Mouse (Mus musculus) limb, embryonic 12.5 days (tissue): Measurements from ENCODE around the gene Nprl2. TPM values are rescaled to one million over a fixed set of nuclear protein-coding genes. Genes with fewer than 3 reads are reported as not detected.
A peak's percentile ranks its signal among the peaks of the same experiment; 100 is the strongest.
"Not testable (repeated sequence)": the region's sequence is repeated elsewhere in the genome, so short reads cannot be mapped to it uniquely, and the experiment has no call there.

Experiments
- ATAC-seq: fragments of 200-750 bp; cut with Nextera tagmentation; 2 replicates; pipeline ENCODE4 v1.8.0; 2017; ENCODE audit warnings: low read depth, moderate TSS enrichment; ENCODE audit not compliant: insufficient number of reproducible peaks, insufficient read depth, low FRiP score, low TSS enrichment
- H3K27ac ChIP-seq: fragments of 300-500 bp; sonication (generic); 2 replicates; pipeline ENCODE4 v1.5.1; 2016; ENCODE audit warnings: mild to moderate bottlenecking, moderate library complexity
- H3K27me3 ChIP-seq: fragments of 300-500 bp; sonication (generic); 2 replicates; pipeline ENCODE4 v1.6.1; 2016; ENCODE audit warnings: mild to moderate bottlenecking, moderate library complexity
- H3K36me3 ChIP-seq: fragments of 300-500 bp; sonication (generic); 2 replicates; pipeline ENCODE4 v1.6.1; 2016; ENCODE audit warnings: mild to moderate bottlenecking, moderate library complexity
- H3K4me1 ChIP-seq: fragments of 300-500 bp; sonication (generic); replicated peaks from 2 replicates; pipeline ENCODE4 v1.6.1; 2016
- H3K4me2 ChIP-seq: fragments of 300-500 bp; sonication (generic); 2 replicates; pipeline ENCODE4 v1.6.1; 2016; ENCODE audit warnings: mild to moderate bottlenecking, moderate library complexity
- H3K4me3 ChIP-seq: fragments of 300-500 bp; sonication (generic); replicated peaks from 2 replicates; pipeline ENCODE4 v1.5.1; 2016; ENCODE audit warnings: mild to moderate bottlenecking
- H3K9ac ChIP-seq: fragments of 300-500 bp; sonication (generic); replicated peaks from 2 replicates; pipeline ENCODE4 v1.6.1; 2016; ENCODE audit warnings: mild to moderate bottlenecking, moderate library complexity
- H3K9me3 ChIP-seq: fragments of 300-500 bp; sonication (generic); 2 replicates; pipeline ENCODE4 v1.6.1; 2016; ENCODE audit warnings: mild to moderate bottlenecking, moderate library complexity
- WGBS: fragments of 180-500 bp; shearing (Covaris S2); methylation state at CpG from one replicate; pipeline ENCODE4 v1.1.7; 2016; 5-methylcytosine and 5-hydroxymethylcytosine counted together
- polyA plus RNA-seq: library from polyadenylated mRNA; unstranded; fragments of >200 nt; fragmentation: Nextera tagmentation; extraction: Ambion mirVana; gene quantifications from 2 replicates; pipeline ENCODE4 v1.2.1, GENCODE M21; 2016

Nprl2 gene
- polyA plus RNA-seq, 1 experiment from 2014 or later = 38.6 TPM

DNA sequence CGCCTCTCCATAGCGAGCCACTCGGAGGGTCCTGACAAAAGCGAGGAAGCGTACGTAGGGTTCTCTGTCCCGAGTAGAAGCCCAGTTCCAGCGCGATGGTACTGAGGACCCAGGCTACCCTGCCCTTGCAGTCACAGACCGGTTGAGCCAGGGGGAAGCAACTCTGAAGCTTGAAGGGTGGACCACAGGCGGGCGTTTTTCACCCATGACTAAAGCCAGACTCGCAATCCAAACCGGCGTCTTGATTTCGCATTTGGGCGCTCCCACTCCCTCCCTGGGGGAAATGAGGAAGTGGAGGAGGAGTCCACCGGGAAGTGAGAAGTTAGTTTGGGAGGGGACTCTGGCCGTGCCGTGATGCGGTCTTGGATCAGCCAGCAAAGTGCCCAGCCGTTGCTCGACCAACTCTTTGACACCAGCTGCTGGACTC is 13.0 kb downstream of the Nprl2 start:
- under 1% methylated on average over 23 of the region's 23 CpGs for WGBS
- Histone ChIP-seq H3K27ac (peak overlapping the region; percentile 95), H3K27me3 (peaks cover 7% of the 10 kb centered on the region; the same call in 1 of the 2 replicates), H3K36me3 (peaks cover 38% of the 10 kb centered on the region), H3K4me1 (peaks cover 55% of the 10 kb centered on the region), H3K4me3 (peak overlapping the region; percentile 75), H3K9me3 (no peaks in the 10 kb centered on the region), H3K4me2 (peak overlapping the region; percentile 89), H3K9ac (peak overlapping the region; percentile 85)
- ATAC-seq = peak; percentile 12

DNA sequence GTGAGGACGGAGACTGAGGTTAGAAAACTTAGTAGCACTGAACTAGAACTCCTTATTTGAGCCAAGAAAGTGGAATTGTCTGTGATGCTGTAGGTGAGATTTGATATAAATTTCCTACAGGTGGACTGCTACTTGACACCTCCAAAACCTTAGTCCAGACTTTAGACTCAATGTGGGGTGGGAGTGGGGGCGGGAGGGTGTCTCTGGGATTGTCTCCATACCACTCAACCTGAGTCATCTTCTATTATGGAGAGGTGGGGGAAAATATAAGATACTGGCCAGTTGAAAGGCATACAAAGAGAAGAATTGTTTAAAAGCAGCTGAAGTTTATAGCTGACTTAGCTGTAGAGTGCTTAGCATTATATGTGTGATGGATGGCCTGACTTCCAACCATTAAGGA is 13.7 kb downstream of the Nprl2 start:
- Histone ChIP-seq H3K4me2 (peak overlapping the region; percentile 89), H3K36me3 (peaks cover 44% of the 10 kb centered on the region), H3K9ac (peak overlapping the region; percentile 85), H3K4me3 (peak overlapping the region; percentile 75), H3K9me3 (no peaks in the 10 kb centered on the region), H3K27me3 (peaks cover 2% of the 10 kb centered on the region; the same call in 1 of the 2 replicates), H3K4me1 (peaks cover 51% of the 10 kb centered on the region), H3K27ac (peak overlapping the region; percentile 95; the same call in 1 of the 2 replicates)
- 45% methylated on average over 2 of the region's 2 CpGs for WGBS
- ATAC-seq = no peak

DNA sequence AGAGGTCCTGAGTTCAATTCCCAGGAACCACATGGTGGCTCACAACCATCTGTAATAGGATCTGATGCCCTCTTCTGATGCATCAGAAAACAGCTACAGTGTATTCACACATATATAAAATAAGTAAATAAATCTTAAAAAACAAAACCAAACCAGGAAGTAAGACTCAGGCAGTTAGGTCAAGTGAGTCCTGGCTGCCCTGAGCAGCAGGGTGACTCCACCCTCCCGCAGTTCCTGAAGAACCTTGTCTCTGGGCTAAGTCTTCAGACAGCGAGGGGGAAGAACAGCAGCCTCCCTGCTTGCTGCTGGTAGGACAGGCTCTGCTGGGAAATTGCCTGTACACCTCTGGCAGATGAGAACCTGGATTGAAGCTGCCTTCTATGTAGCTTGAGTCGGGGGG is 14.3 kb downstream of the Nprl2 start:
- Histone ChIP-seq H3K4me3 (peak overlapping the region; percentile 75), H3K9ac (0 out of 2 replicates have a peak overlapping the region, but pooled peaks have one; percentile 85), H3K4me2 (peak overlapping the region; percentile 89), H3K9me3 (no peaks in the 10 kb centered on the region), H3K36me3 (peaks cover 51% of the 10 kb centered on the region), H3K27me3 (no peaks in the 10 kb centered on the region), H3K4me1 (peaks cover 45% of the 10 kb centered on the region), H3K27ac (no peak overlapping the region)
- no peak for ATAC-seq
- 81% methylated on average over 3 of the region's 3 CpGs for WGBS

DNA sequence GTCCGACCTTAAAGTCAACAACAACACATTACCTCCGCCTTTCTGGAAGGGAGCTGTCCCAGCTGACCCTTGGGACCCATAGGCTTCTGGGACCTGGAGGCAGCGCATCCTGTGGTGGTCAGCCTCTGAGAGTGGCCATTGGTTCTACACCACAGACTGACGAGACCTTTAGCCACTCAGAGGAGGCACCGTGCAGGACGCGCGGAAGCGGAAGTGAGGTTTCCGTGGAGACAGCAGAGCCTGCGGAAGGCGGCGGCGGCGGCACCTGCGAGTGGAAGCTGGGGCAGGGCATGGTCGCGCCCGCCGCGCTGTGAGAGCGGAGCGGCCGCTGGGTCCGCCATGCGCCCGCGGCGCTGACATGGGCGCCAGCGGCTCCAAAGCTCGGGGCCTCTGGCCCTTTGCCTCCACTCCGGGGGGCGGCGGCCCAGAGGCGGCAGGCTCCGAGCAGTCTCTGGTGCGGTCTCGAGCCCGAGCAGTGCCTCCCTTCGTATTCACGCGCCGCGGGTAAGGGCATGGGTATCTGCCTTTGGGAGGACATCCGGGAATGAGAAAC is 21.1 kb downstream of the Nprl2 start, which contains the start of gene Tusc2:
Tusc2 (plus strand) TSS at position 227 of the 553 bp plus-strand sequence.
- peak within 1 kb of the TSS; percentile 80 for H3K9ac ChIP-seq
- H3K27ac ChIP-seq = peak within 1 kb of the TSS; percentile 56; the same call in 1 of the 2 replicates
- WGBS = under 1% methylated on average over 46 of the region's 46 CpGs
- ATAC-seq = peak; percentile 94
- H3K4me1 ChIP-seq = peaks cover 35% of the 10 kb centered on the region
- no peaks in the 10 kb centered on the region for H3K9me3 ChIP-seq
- peaks cover 68% of the 10 kb centered on the region for H3K36me3 ChIP-seq
- H3K4me3 ChIP-seq = peak within 1 kb of the TSS; percentile 91
- H3K4me2 ChIP-seq = peak within 1 kb of the TSS; percentile 84
- H3K27me3 ChIP-seq = no peaks in the 10 kb centered on the region

DNA sequence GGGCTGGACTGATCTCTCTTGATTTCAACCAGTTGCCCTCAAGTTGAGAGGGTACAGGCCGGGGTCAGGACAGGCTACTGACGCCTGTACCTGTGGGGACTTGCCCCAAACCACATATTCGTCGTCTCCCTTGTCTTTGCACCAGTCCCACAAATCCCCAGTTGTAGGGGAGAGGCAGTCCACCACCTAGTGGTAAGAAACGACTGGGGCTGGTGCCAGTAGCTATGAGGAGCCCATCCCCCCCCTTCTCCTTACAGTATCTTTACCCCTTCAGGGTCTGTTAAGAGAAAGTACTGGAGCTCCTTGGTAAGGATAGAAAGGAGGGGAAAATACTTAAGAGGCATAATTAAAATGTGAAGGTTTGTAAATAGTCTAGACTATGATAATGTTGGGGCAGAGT is 23.5 kb downstream of the Nprl2 start:
- H3K4me1 ChIP-seq = peaks cover 44% of the 10 kb centered on the region
- H3K27me3 ChIP-seq, H3K9me3 ChIP-seq, ATAC-seq, H3K4me3 ChIP-seq, H3K9ac ChIP-seq: not testable (repeated sequence)
- peaks cover 47% of the 10 kb centered on the region for H3K36me3 ChIP-seq
- WGBS = 49% methylated on average over 5 of the region's 5 CpGs
- peak overlapping the region; percentile 12 for H3K27ac ChIP-seq
- H3K4me2 ChIP-seq = 0 out of 2 replicates have a peak overlapping the region, but pooled peaks have one; percentile 17

DNA sequence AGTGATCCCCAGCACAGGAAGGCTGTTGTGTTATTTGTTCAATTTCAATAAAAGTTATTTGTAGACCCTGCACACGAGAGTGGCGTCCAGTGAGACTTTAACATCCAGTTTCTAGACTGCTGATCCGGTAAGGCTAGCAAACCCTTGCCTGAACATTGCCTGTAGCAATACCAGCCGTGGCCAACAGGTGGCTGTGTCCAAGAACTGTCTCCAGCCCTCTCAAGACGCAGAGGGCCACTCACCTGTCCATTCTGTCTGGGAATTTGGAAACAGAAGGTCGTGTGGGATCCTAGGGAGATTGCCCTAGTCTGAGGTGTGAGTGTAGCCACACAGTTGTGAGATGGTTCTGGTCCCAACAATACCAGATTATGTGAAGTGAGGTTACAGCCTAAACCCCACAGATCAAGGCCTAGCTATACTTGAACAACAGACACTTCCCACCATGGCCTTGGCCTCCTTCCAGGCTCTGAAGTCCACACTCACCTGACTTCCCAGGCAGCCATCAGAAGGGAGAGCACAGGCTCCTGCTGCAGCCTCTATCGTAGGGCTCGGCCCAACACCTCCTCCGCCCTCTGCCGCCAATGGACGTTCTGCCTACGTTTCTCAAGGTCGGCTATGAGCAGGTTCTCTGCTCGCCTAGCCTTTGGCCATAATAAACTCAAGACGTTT is 24.1 kb downstream of the Nprl2 start:
- no peaks in the 10 kb centered on the region for H3K27me3 ChIP-seq
- H3K36me3 ChIP-seq = peaks cover 47% of the 10 kb centered on the region
- H3K9me3 ChIP-seq = no peaks in the 10 kb centered on the region
- H3K9ac ChIP-seq = no peak overlapping the region
- H3K4me2 ChIP-seq = peak overlapping the region; percentile 8; the same call in 1 of the 2 replicates
- ATAC-seq = no peak
- 64% methylated on average over 15 of the region's 15 CpGs for WGBS
- peak overlapping the region; percentile 67; the same call in 1 of the 2 replicates for H3K27ac ChIP-seq
- H3K4me1 ChIP-seq = peaks cover 50% of the 10 kb centered on the region
- H3K4me3 ChIP-seq = no peak overlapping the region

DNA sequence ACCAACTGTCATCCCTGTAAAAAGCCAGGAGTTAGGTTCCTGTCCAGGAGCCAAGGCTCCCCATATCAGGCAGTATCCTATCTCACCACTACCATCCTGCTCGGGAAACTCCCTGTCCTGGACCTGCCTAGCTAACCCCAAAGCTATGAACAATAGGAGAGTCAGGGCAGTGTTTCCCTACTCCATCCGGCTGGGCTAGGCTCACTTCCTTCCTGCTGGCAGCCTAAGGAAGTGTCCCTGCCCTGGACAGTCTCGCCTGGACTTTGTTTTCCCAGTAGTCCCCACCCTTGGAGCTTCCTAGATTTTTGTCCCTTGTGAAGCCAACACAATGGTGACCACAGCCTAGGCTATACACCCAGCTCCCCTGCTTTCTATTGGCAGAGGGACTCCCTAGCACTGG is 24.8 kb downstream of the Nprl2 start:
- no peak overlapping the region for H3K9ac ChIP-seq
- no peak for ATAC-seq
- H3K4me1 ChIP-seq = peaks cover 55% of the 10 kb centered on the region
- peaks cover 47% of the 10 kb centered on the region for H3K36me3 ChIP-seq
- peak overlapping the region; percentile 90 for H3K27ac ChIP-seq
- no peaks in the 10 kb centered on the region for H3K9me3 ChIP-seq
- peak overlapping the region; percentile 96; the same call in 1 of the 2 replicates for H3K4me2 ChIP-seq
- no peaks in the 10 kb centered on the region for H3K27me3 ChIP-seq
- 82% methylated on average over 3 of the region's 3 CpGs for WGBS
- peak overlapping the region; percentile 81; the same call in 1 of the 2 replicates for H3K4me3 ChIP-seq

DNA sequence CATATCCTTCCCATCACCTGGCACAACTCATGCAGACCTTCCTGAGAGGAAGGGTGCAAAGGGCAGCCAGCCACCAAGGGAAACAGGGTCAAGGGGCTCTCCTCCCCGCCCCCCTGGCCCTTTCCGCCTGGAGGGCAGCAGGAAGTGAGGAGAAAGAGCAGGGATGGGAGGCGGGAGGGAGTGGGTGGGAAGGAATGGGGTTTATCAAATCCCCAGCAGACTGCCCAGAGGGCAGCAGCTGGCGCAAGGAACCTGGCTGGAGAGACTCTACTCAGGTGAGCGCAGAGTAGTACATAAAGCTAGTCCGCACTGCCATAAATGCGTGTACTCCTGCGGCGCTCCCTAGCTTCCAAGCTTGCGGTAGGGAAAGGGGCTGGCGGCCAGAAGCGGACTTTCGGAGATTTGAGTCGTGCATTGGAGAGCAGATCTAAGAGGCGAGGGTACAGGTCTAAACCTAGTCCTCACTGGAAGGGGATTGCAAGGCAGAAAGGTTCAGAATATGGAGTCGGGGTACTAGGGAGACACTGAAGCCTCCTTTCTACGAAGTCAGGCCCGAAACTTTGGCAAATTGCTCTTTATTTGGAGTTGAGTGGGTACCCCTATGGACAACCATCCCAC is 25.8 kb downstream of the Nprl2 start, which contains the start of gene Hyal2:
Hyal2 (plus strand) TSS at position 244 of the 618 bp plus-strand sequence.
- H3K9me3 ChIP-seq = no peaks in the 10 kb centered on the region
- peak within 1 kb of the TSS; percentile 90 for H3K27ac ChIP-seq
- ATAC-seq = no peak
- peak within 1 kb of the TSS; percentile 96 for H3K4me2 ChIP-seq
- 7% methylated on average over 18 of the region's 18 CpGs for WGBS
- peaks cover 49% of the 10 kb centered on the region for H3K36me3 ChIP-seq
- no peaks in the 10 kb centered on the region for H3K27me3 ChIP-seq
- peaks cover 49% of the 10 kb centered on the region for H3K4me1 ChIP-seq
- H3K4me3 ChIP-seq = peak within 1 kb of the TSS; percentile 81
- H3K9ac ChIP-seq = peak within 1 kb of the TSS; percentile 88

DNA sequence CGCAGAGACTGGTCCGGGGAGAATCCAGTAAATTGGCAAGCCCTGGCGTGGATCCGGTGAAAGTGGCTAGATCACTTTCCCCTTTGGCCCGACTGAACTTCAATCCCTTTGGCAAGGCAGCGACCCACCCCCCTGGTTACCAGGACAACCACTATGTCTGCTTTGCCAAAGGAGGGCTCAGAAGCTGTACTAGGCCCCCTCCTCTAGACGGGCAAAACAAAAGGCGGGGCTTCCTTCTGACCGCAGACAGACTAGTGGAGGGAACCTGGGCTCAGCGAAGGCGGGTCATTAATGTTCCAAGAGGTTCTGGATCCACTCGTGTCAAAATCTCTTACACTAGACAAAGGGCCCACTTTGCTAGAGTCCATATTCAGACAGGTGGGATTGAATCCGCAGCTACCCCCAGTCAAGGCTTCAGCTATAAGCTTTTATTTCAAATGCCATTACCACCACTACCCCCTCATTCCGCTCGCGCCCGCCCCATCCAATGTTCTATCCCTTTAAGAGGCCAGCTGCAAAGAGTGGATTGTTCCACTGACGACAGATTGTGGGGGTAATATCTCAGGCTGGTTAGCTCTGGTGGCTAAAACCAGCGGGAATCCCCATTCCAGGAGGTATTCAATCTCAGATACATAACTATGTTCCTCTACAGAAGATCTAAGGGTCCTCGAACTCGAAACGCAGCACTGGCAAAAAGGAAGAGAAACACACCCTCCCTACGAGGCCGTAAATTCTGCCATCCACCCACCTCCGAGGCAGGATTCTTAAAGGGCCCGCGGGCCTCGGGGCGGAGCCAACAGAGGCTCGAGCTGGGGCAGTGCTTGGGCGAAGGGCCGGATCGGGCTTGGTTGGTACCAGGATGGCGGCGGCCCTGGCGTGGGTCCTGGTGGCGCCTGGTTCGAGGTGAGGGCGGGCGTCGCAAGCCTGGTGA is 26.6 kb downstream of the Nprl2 start:
- peaks cover 57% of the 10 kb centered on the region for H3K36me3 ChIP-seq

DNA sequence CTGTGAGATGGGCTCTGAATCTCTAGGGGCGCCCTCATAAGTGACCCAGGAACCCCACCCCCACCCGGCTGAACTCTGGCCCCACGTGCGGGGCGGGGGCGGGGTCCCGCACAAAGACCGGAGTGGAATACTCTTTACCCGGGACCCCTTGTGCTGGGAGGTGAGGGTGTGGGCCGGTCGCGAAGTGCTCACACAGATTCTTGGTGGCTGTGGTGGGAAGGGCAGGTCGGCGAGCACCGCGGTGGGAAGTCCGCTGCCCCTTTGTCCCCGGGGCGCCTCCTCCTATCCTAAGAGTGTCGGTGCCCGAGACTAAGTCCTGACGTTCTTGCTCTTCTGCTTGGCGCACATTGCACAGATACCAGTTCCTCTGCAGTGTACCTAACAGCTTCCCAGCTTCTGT is 27.2 kb downstream of the Nprl2 start:
- Histone ChIP-seq H3K36me3 (peaks cover 61% of the 10 kb centered on the region), H3K9me3 (no peaks in the 10 kb centered on the region), H3K27me3 (no peaks in the 10 kb centered on the region), H3K4me3 (peak overlapping the region; percentile 81), H3K27ac (peak overlapping the region; percentile 90), H3K4me1 (peaks cover 40% of the 10 kb centered on the region), H3K4me2 (peak overlapping the region; percentile 96), H3K9ac (peak overlapping the region; percentile 88)
- WGBS = 0% methylated on average over 23 of the region's 23 CpGs
- ATAC-seq = peak; percentile 33

More for the DNA sequence above, 26.6 kb downstream of the Nprl2 start:
- Histone ChIP-seq H3K4me1 (peaks cover 47% of the 10 kb centered on the region), H3K9me3 (no peaks in the 10 kb centered on the region), H3K4me3 (peak overlapping the region; percentile 81), H3K27ac (peak overlapping the region; percentile 90), H3K9ac (peak overlapping the region; percentile 88), H3K27me3 (no peaks in the 10 kb centered on the region), H3K4me2 (peak overlapping the region; percentile 96)
- WGBS = under 1% methylated on average over 41 of the region's 41 CpGs
- peak; percentile 77 for ATAC-seq
